Comparison of ENCODE assay signal across 8 mouse cellular contexts in the genomic region with DNA sequence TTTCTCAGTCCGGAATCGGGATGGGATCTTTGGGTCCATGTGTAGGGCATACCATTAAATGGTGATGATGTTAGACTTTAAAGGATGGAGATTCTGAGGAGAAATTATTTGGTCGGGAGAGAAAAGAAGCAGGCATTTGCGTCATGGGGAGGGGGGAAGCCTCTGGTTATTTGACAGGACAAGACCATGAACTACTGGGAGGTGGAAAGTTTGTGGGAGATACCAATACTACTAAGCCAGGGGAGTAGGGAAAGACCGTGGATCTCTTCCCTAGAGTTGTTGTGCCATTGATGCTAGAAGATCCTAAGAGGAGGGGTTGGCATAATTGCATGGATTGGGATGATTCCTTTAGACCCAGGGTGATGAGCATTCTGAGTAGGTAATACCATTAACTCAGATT. TPM values are rescaled to one million over a fixed set of nuclear protein-coding genes. Genes with fewer than 3 reads are reported as not detected.
DNase-seq lines count a peak whose midpoint lies in the region; ATAC-seq and TF ChIP-seq lines count a peak whose summit lies in the region.

No protein-coding gene starts in this region.

- DNase-seq in left cerebral cortex, adult 2 months (ENCODE audit: extremely low spot score in 1 of 2, low spot score in 2 of 2), result no peak
- DNase-seq in left cerebral cortex, postnatal 36 days (ENCODE audit: low spot score in 2 of 2), result no peak
- DNase-seq in adrenal gland, adult 8-10 months, result no peak
- no peak for DNase-seq in kidney, adult 18-20 months

- H3K79me2 ChIP-seq in myocyte (ENCODE audit: control insufficient read depth, insufficient read depth), result peaks cover 8% of the 10 kb centered on the region

- peaks cover 12% of the 10 kb centered on the region for H3K4me1 ChIP-seq in bone marrow macrophage, adult 2 months (ENCODE audit: control insufficient read depth, insufficient read depth, low read length)
- peaks cover 16% of the 10 kb centered on the region for H3K4me1 ChIP-seq in hindbrain, embryonic 13.5 days (replicated peaks)

- TF ChIP-seq POLR2A in bone marrow macrophage, adult 2 months (IDR thresholded peaks at IDR 0.05; ENCODE audit: borderline replicate concordance, low read depth, low read length), result no peak
- TF ChIP-seq POLR2A in myocyte (IDR thresholded peaks at IDR 0.05; ENCODE audit: insufficient read length, low read depth), result no peak

- TF ChIP-seq CTCF in left cerebral cortex, adult 2 months (IDR thresholded peaks at IDR 0.05), result no peak
- no peak for TF ChIP-seq CTCF in bone marrow macrophage, adult 2 months (IDR thresholded peaks at IDR 0.05; ENCODE audit: low read depth, low read length)

- H3K36me3 ChIP-seq in hindbrain, embryonic 13.5 days, result 0 out of 2 replicates have a peak, but pooled peaks cover 5% of the 10 kb centered on the region
- H3K36me3 ChIP-seq in myocyte (ENCODE audit: control insufficient read depth, insufficient read depth), result no peaks in the 10 kb centered on the region

- H3K4me2 ChIP-seq in hindbrain, embryonic 13.5 days, result peak overlapping the region; percentile 65
- H3K4me2 ChIP-seq in myocyte (ENCODE audit: low read depth), result peak overlapping the region; percentile 83

- ATAC-seq in hindbrain, embryonic 13.5 days (ENCODE audit: low FRiP score), result 0 out of 2 replicates have a peak, but pooled peaks have one; percentile 21
- ATAC-seq in activated CD4-positive, CD25-positive, alpha-beta regulatory T cell, adult 4 months, result no peak

- H3K9me3 ChIP-seq in hindbrain, embryonic 13.5 days, result no peaks in the 10 kb centered on the region

- no peak overlapping the region for H3ac ChIP-seq in myocyte (ENCODE audit: control insufficient read depth, insufficient read length)

- no peaks in the 10 kb centered on the region for H3K27me3 ChIP-seq in hindbrain, embryonic 13.5 days
- H3K27me3 ChIP-seq in myocyte (ENCODE audit: control insufficient read depth, insufficient read depth, insufficient read length), result no peaks in the 10 kb centered on the region

- peak overlapping the region; percentile 64 for H3K4me3 ChIP-seq in left cerebral cortex, adult 2 months
- H3K4me3 ChIP-seq in bone marrow macrophage, adult 2 months (ENCODE audit: insufficient read depth, low read length), result peak overlapping the region; percentile 64
- peak overlapping the region; percentile 53 for H3K4me3 ChIP-seq in hindbrain, embryonic 13.5 days
- peak overlapping the region; percentile 63 for H3K4me3 ChIP-seq in myocyte

- peak overlapping the region; percentile 90 for H3K27ac ChIP-seq in left cerebral cortex, adult 2 months
- peak overlapping the region; percentile 42 for H3K27ac ChIP-seq in bone marrow macrophage, adult 2 months (ENCODE audit: insufficient read depth, low read depth, low read length)
- peak overlapping the region; percentile 55; the same call in 1 of the 2 replicates for H3K27ac ChIP-seq in hindbrain, embryonic 13.5 days

- H3K9ac ChIP-seq in hindbrain, embryonic 13.5 days, result peak overlapping the region; percentile 72

- intact Hi-C loops in left cerebral cortex, adult 2 months (cut with DNase I), result no loop called here
- intact Hi-C loops in left cerebral cortex, postnatal 36 days (cut with DNase I), result no loop called here

- 20% methylated on average over 5 of the region's 5 CpGs for WGBS in hindbrain, embryonic 13.5 days

TF ChIP-seq in myocyte, 11 proteins besides CTCF, POLR2A, EP300 and RAD21:
- no peak for TF ChIP-seq MYOD1 (IDR thresholded peaks at IDR 0.05; ENCODE audit: control insufficient read depth in 1 of 3, insufficient read length in 2 of 3, low read depth in 2 of 3)
- no peak for TF ChIP-seq MAX (IDR thresholded peaks at IDR 0.05; ENCODE audit: low read depth)
- no peak for TF ChIP-seq TCF12 (IDR thresholded peaks at IDR 0.05; ENCODE audit: insufficient read depth, poor library complexity, severe bottlenecking)
- TF ChIP-seq CEBPB (IDR thresholded peaks at IDR 0.05; ENCODE audit: insufficient read depth, poor library complexity, severe bottlenecking), result no peak
- TF ChIP-seq SRF (IDR thresholded peaks at IDR 0.05; ENCODE audit: control insufficient read depth, insufficient read length, low read depth), result no peak
- no peak for TF ChIP-seq TCF3 (IDR thresholded peaks at IDR 0.05; ENCODE audit: insufficient read length, low read depth)
- no peak for TF ChIP-seq USF1 (IDR thresholded peaks at IDR 0.05; ENCODE audit: low read depth)
- TF ChIP-seq E2F4 (IDR thresholded peaks at IDR 0.05; ENCODE audit: insufficient read depth), result no peak
- TF ChIP-seq REST (IDR thresholded peaks at IDR 0.05; ENCODE audit: insufficient read depth, insufficient read length), result no peak

RNA-seq across cellular contexts. Expression of a gene that starts 0.7 kb away (rescaled TPM):
- total RNA-seq in left cerebral cortex, adult 2 months (2021), result 100 to 1,000 TPM; 109 to 113 TPM
- total RNA-seq in left cerebral cortex, postnatal 36 days (2021), result 100 to 1,000 TPM in 1 of 2 experiments, 10 to 100 TPM in 1; 90.3 to 118 TPM
- polyA plus RNA-seq in bone marrow macrophage, adult 2 months (2012; ENCODE audit: insufficient read depth, insufficient read length, missing spikeins), result 94.8 and 103 TPM in 2 replicates
- 73.9 and 77.7 TPM in 2 replicates for polyA plus RNA-seq in hindbrain, embryonic 13.5 days (2015; fragmentation: Nextera tagmentation; extraction: Ambion mirVana)
- polyA plus RNA-seq in myocyte (2012; fragmentation: generic; extraction: Trizol), result 19.8 TPM
- polyA plus RNA-seq in activated CD4-positive, CD25-positive, alpha-beta regulatory T cell, adult 4 months (2017; shearing (Covaris generic)), result 10 to 100 TPM; 46.6 to 58.8 TPM
- 10 to 100 TPM; 43.8 to 71.8 (median 60.5) TPM for total RNA-seq in adrenal gland, adult 8-10 months (2022)

RNA-seq across cellular contexts. Expression of a gene that starts 27.9 kb away (rescaled TPM):
- 10 to 100 TPM; 30.9 to 35.1 TPM for total RNA-seq in left cerebral cortex, adult 2 months (2021)
- 10 to 100 TPM; 32.5 to 33.8 TPM for total RNA-seq in left cerebral cortex, postnatal 36 days (2021)
- polyA plus RNA-seq in bone marrow macrophage, adult 2 months (2012; ENCODE audit: insufficient read depth, insufficient read length, missing spikeins), result 137 and 141 TPM in 2 replicates
- polyA plus RNA-seq in hindbrain, embryonic 13.5 days (2015; fragmentation: Nextera tagmentation; extraction: Ambion mirVana), result 24.8 and 25.5 TPM in 2 replicates
- polyA plus RNA-seq in myocyte (2012; fragmentation: generic; extraction: Trizol), result 31.9 TPM
- polyA plus RNA-seq in activated CD4-positive, CD25-positive, alpha-beta regulatory T cell, adult 4 months (2017; shearing (Covaris generic)), result 10 to 100 TPM in 1 of 2 experiments, 1 to 10 TPM in 1; 9.1 to 14.7 TPM
- 10 to 100 TPM; 36.1 to 53.1 (median 44.9) TPM for total RNA-seq in adrenal gland, adult 8-10 months (2022)

RNA-seq across cellular contexts. Expression of a gene that starts 31.8 kb away (rescaled TPM):
- 1 to 10 TPM; 7.7 to 9.3 TPM for total RNA-seq in left cerebral cortex, adult 2 months (2021)
- 1 to 10 TPM; 8.2 to 9.3 TPM for total RNA-seq in left cerebral cortex, postnatal 36 days (2021)
- polyA plus RNA-seq in bone marrow macrophage, adult 2 months (2012; ENCODE audit: insufficient read depth, insufficient read length, missing spikeins), result 0.35 and 0.56 TPM in 2 replicates
- 2.5 and 3.0 TPM in 2 replicates for polyA plus RNA-seq in hindbrain, embryonic 13.5 days (2015; fragmentation: Nextera tagmentation; extraction: Ambion mirVana)
- 0.16 TPM for polyA plus RNA-seq in myocyte (2012; fragmentation: generic; extraction: Trizol)
- polyA plus RNA-seq in activated CD4-positive, CD25-positive, alpha-beta regulatory T cell, adult 4 months (2017; shearing (Covaris generic)), result under 1 TPM; 0.49 to 0.50 TPM
- 1 to 10 TPM in 3 of 4 experiments, under 1 TPM in 1; 0.81 to 2.1 (median 1.6) TPM for total RNA-seq in adrenal gland, adult 8-10 months (2022)

RNA-seq across cellular contexts. Expression of a gene that starts 39.6 kb away (rescaled TPM):
- 10 to 100 TPM; 26.3 TPM for total RNA-seq in left cerebral cortex, adult 2 months (2021)
- 10 to 100 TPM; 22.8 to 24.8 TPM for total RNA-seq in left cerebral cortex, postnatal 36 days (2021)
- polyA plus RNA-seq in bone marrow macrophage, adult 2 months (2012; ENCODE audit: insufficient read depth, insufficient read length, missing spikeins), result 0.75 and 1.9 TPM in 2 replicates
- polyA plus RNA-seq in hindbrain, embryonic 13.5 days (2015; fragmentation: Nextera tagmentation; extraction: Ambion mirVana), result 53.9 and 55.5 TPM in 2 replicates
- 2.4 TPM for polyA plus RNA-seq in myocyte (2012; fragmentation: generic; extraction: Trizol)
- polyA plus RNA-seq in activated CD4-positive, CD25-positive, alpha-beta regulatory T cell, adult 4 months (2017; shearing (Covaris generic)), result under 1 TPM in 1 of 2 experiments, not detected in 1; 0.20 TPM
- 1 to 10 TPM; 4.7 to 7.3 (median 5.4) TPM for total RNA-seq in adrenal gland, adult 8-10 months (2022)

RNA-seq across cellular contexts. Expression of a gene that starts 50.9 kb away (rescaled TPM):
- total RNA-seq in left cerebral cortex, adult 2 months (2021), result 10 to 100 TPM; 76.4 to 84.1 TPM
- 10 to 100 TPM; 79.5 to 82.3 TPM for total RNA-seq in left cerebral cortex, postnatal 36 days (2021)
- polyA plus RNA-seq in bone marrow macrophage, adult 2 months (2012; ENCODE audit: insufficient read depth, insufficient read length, missing spikeins), result 113 and 115 TPM in 2 replicates
- polyA plus RNA-seq in hindbrain, embryonic 13.5 days (2015; fragmentation: Nextera tagmentation; extraction: Ambion mirVana), result 44.2 and 48.3 TPM in 2 replicates
- 36.3 TPM for polyA plus RNA-seq in myocyte (2012; fragmentation: generic; extraction: Trizol)
- polyA plus RNA-seq in activated CD4-positive, CD25-positive, alpha-beta regulatory T cell, adult 4 months (2017; shearing (Covaris generic)), result 10 to 100 TPM; 15.4 to 21.1 TPM
- 10 to 100 TPM; 62.6 to 72.7 (median 69.4) TPM for total RNA-seq in adrenal gland, adult 8-10 months (2022)
